Mouse (Mus musculus): ENCODE results near the gene Sbno2.

Gene Sbno2

GRCm38 (mm10) chr10:80016511-80016910, 88.9 kb downstream of the Sbno2 start, which contains the start of gene Arhgap45:
TSS of gene Arhgap45 (plus strand) at chr10:80016653.
- DNase-seq: peak; percentile 98

DNA sequence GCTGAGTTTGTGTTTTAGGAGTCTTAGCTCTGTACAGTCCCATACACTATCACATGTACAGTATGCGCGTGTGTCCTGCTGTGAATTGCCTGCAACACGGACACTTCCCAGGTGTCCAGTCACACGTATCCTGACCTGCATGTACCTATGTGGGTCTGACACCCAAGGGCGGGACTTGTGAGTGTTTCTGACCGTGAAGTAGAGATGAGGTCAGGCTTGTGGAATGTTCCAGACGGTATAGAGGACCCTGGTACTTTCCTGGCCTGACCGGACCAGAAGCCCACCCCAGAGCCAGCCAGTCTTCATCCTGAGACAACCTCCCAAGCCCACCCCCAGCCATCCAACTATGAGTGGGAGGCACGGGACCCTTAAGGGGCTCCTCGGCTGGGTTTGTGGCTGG, 89.8 kb downstream of the Sbno2 start:
- peak; percentile 92 for DNase-seq

GRCm38 (mm10) chr10:80014484-80015290, 90.7 kb downstream of the Sbno2 start:
- DNase-seq: peak; percentile 94

GRCm38 (mm10) chr10:80013609-80014008, 91.8 kb downstream of the Sbno2 start:
- DNase-seq: peak; percentile 92

GRCm38 (mm10) chr10:80011740-80012139, 93.6 kb downstream of the Sbno2 start:
- DNase-seq: peak; percentile 92
